Mouse (Mus musculus) CH12.LX (cell line): ENCODE results near the gene Gm20388. TPM values are rescaled to one million over a fixed set of nuclear protein-coding genes. Genes with fewer than 3 reads are reported as not detected.

Experiments
- DNase-seq: peaks from one replicate; pipeline ENCODE4 v3.0.0-alpha.2; 2013; ENCODE audit errors: extremely low read depth
- H3K27ac ChIP-seq: 2 replicates; pipeline ENCODE4 v1.5.1; 2012; ENCODE audit warnings: low read depth, mild to moderate bottlenecking, control low read depth, moderate library complexity; ENCODE audit not compliant: insufficient read depth
- H3K27me3 ChIP-seq: replicated peaks from 2 replicates; pipeline ENCODE3; 2012; ENCODE audit warnings: inconsistent platforms
- H3K36me3 ChIP-seq, 2 experiments: replicated peaks in 1 of 2; 2 replicates each; pipeline versions ENCODE3 to v1.6.1; 2012; ENCODE audit warnings: inconsistent platforms in 1 of 2, low read length in 1 of 2, mild to moderate bottlenecking in 1 of 2, mixed read lengths in 1 of 2, moderate library complexity in 1 of 2; ENCODE audit not compliant: control insufficient read depth in 1 of 2, insufficient read depth in 1 of 2
- H3K4me1 ChIP-seq, 2 experiments: 2 replicates each; pipeline ENCODE4 v1.6.1; 2012; ENCODE audit warnings: inconsistent platforms in 1 of 2, moderate library complexity in 1 of 2; ENCODE audit not compliant: insufficient read depth in 2 of 2, control insufficient read depth in 1 of 2
- H3K4me2 ChIP-seq: 2 replicates; pipeline ENCODE4 v1.6.1; 2012; ENCODE audit warnings: low read depth, mild to moderate bottlenecking, control low read depth; ENCODE audit not compliant: poor library complexity, insufficient read depth, severe bottlenecking
- H3K4me3 ChIP-seq, 3 experiments: fragments of 150-350 bp in 1 of 3; sonication (generic) in 1 of 3; replicated peaks in 1 of 3; 2 replicates each; pipeline versions ENCODE3 to v1.5.1; 2011 to 2012; ENCODE audit warnings: low read depth in 2 of 3, low read length in 2 of 3, mild to moderate bottlenecking in 2 of 3, moderate library complexity in 2 of 3, control low read depth in 1 of 3, improper control_type of control experiment in 1 of 3, inconsistent platforms in 1 of 3, mixed read lengths in 1 of 3; ENCODE audit not compliant: poor library complexity in 1 of 3
- H3K79me2 ChIP-seq: replicated peaks from 2 replicates; pipeline ENCODE4 v1.6.1; 2012; ENCODE audit warnings: mild to moderate bottlenecking, moderate library complexity; ENCODE audit not compliant: control insufficient read depth, poor library complexity, insufficient read depth, severe bottlenecking; ENCODE audit errors: extremely low read depth
- H3K9ac ChIP-seq: 2 replicates; pipeline ENCODE4 v1.6.1; 2012; ENCODE audit warnings: low read depth, mild to moderate bottlenecking, control low read depth, moderate library complexity; ENCODE audit not compliant: insufficient read depth
- H3K9me3 ChIP-seq: replicated peaks from 2 replicates; pipeline ENCODE3; 2012; ENCODE audit warnings: low read length, inconsistent platforms, mixed read lengths
- CTCF ChIP-seq, 2 experiments: IDR thresholded peaks in 1 of 2; conservative IDR thresholded peaks in 1 of 2; 2 replicates each; pipeline ENCODE4 v1.5.1; 2011 to 2012; ENCODE audit warnings: low read depth in 2 of 2, low read length in 2 of 2, improper control_type of control experiment in 1 of 2, inconsistent platforms in 1 of 2, mild to moderate bottlenecking in 1 of 2, moderate library complexity in 1 of 2
- E2F4 ChIP-seq: IDR thresholded peaks from 2 replicates; pipeline ENCODE4 v1.6.1; 2011; ENCODE audit warnings: low read depth, low read length, improper control_type of control experiment; ENCODE audit not compliant: insufficient replicate concordance
- EP300 ChIP-seq: IDR thresholded peaks from 2 replicates; pipeline ENCODE4 v1.6.1; 2011; ENCODE audit warnings: low read length, improper control_type of control experiment
- ETS1 ChIP-seq: conservative IDR thresholded peaks from 2 replicates; pipeline ENCODE4 v1.6.1; 2012; ENCODE audit warnings: low read depth, mild to moderate bottlenecking, inconsistent platforms, low read length, improper control_type of control experiment, moderate library complexity
- GABPA ChIP-seq: IDR thresholded peaks from 2 replicates; pipeline ENCODE4 v1.6.1; 2012; ENCODE audit warnings: low read depth, low read length, improper control_type of control experiment, inconsistent platforms; ENCODE audit not compliant: insufficient replicate concordance
- HCFC1 ChIP-seq: IDR thresholded peaks from 2 replicates; pipeline ENCODE4 v1.6.1; 2012; ENCODE audit warnings: low read depth, mild to moderate bottlenecking, inconsistent platforms, low read length, improper control_type of control experiment
- IRF4 ChIP-seq: IDR thresholded peaks from 2 replicates; pipeline ENCODE4 v1.6.1; 2014; ENCODE audit warnings: low read depth, mild to moderate bottlenecking, inconsistent platforms, low read length, improper control_type of control experiment
- JUND ChIP-seq: conservative IDR thresholded peaks from 2 replicates; pipeline ENCODE4 v1.6.1; 2011; ENCODE audit warnings: low read depth, low read length, improper control_type of control experiment
- MAX ChIP-seq: IDR thresholded peaks from 2 replicates; pipeline ENCODE4 v1.6.1; 2011; ENCODE audit warnings: low read length, improper control_type of control experiment
- MAZ ChIP-seq: IDR thresholded peaks from 2 replicates; pipeline ENCODE4 v1.6.1; 2012; ENCODE audit warnings: low read depth, mild to moderate bottlenecking, inconsistent platforms, low read length, improper control_type of control experiment, moderate library complexity
- MEF2A ChIP-seq: IDR thresholded peaks from 2 replicates; pipeline ENCODE4 v1.6.1; 2014; ENCODE audit warnings: low read depth, mild to moderate bottlenecking, inconsistent platforms, low read length, improper control_type of control experiment, borderline replicate concordance
- MYC ChIP-seq: IDR thresholded peaks from 2 replicates; pipeline ENCODE4 v1.6.1; 2011; ENCODE audit warnings: low read depth, mild to moderate bottlenecking, improper control_type of control experiment, low read length
- PAX5 ChIP-seq: IDR thresholded peaks from 2 replicates; pipeline ENCODE4 v1.6.1; 2012; ENCODE audit warnings: low read length, inconsistent platforms, mixed read lengths
- POLR2AphosphoS2 ChIP-seq: IDR thresholded peaks from 2 replicates; pipeline ENCODE4 v1.6.1; 2011; ENCODE audit warnings: low read depth, low read length, improper control_type of control experiment
- RAD21 ChIP-seq: IDR thresholded peaks from 2 replicates; pipeline ENCODE4 v1.6.1; 2011; ENCODE audit warnings: low read depth, mild to moderate bottlenecking, low read length, improper control_type of control experiment, moderate library complexity
- RCOR1 ChIP-seq: conservative IDR thresholded peaks from 2 replicates; pipeline ENCODE4 v1.6.1; 2012; ENCODE audit warnings: low read depth, mild to moderate bottlenecking, inconsistent platforms, low read length, improper control_type of control experiment
- SIN3A ChIP-seq: IDR thresholded peaks from 2 replicates; pipeline ENCODE4 v1.6.1; 2012; ENCODE audit warnings: low read length, improper control_type of control experiment, inconsistent platforms
- SMC3 ChIP-seq: IDR thresholded peaks from 2 replicates; pipeline ENCODE4 v1.6.1; 2011; ENCODE audit warnings: low read depth, low read length, improper control_type of control experiment
- TCF12 ChIP-seq: IDR thresholded peaks from 2 replicates; pipeline ENCODE4 v1.6.1; 2014; ENCODE audit warnings: low read depth, mild to moderate bottlenecking, inconsistent platforms, low read length, improper control_type of control experiment
- USF1 ChIP-seq: IDR thresholded peaks from 2 replicates; pipeline ENCODE4 v1.6.1; 2014; ENCODE audit warnings: low read depth, mild to moderate bottlenecking, inconsistent platforms, low read length, improper control_type of control experiment
- USF2 ChIP-seq: conservative IDR thresholded peaks from 2 replicates; pipeline ENCODE4 v1.6.1; 2011; ENCODE audit warnings: low read depth, low read length, improper control_type of control experiment
- ZC3H11A ChIP-seq: IDR thresholded peaks from 2 replicates; pipeline ENCODE4 v1.6.1; 2012; ENCODE audit warnings: low read depth, mild to moderate bottlenecking, inconsistent platforms, low read length, improper control_type of control experiment
- ZKSCAN1 ChIP-seq: IDR thresholded peaks from 2 replicates; pipeline ENCODE4 v1.6.1; 2012; ENCODE audit warnings: low read depth, inconsistent platforms, low read length, improper control_type of control experiment, borderline replicate concordance
- ZMIZ1 ChIP-seq: IDR thresholded peaks from 2 replicates; pipeline ENCODE4 v1.6.1; 2012; ENCODE audit warnings: low read depth, mild to moderate bottlenecking, inconsistent platforms, low read length, improper control_type of control experiment
- dilution Hi-C: fragments of 300-500 bp; cut with MboI; formaldehyde crosslinking; loops from 2 replicates; pipeline ENCODE4 v1.14.3; 2020; ENCODE audit warnings: low sequenced_read_pairs; ENCODE audit not compliant: extremely low pct_unique_long_range_greater_than_20kb, extremely low pct_ligation_motif_present
- in situ Hi-C: fragments of 300-500 bp; cut with MboI; formaldehyde crosslinking; loops from 3 replicates; pipeline ENCODE4 v1.14.3; 2019; ENCODE audit warnings: low sequenced_read_pairs, low pct_ligation_motif_present, low pct_unique_long_range_greater_than_20kb, mixed read lengths
- polyA plus RNA-seq: library from polyadenylated mRNA; unstranded; fragments of >175 nt; gene quantifications from 2 replicates; pipeline ENCODE4 v1.2.1, GENCODE M21; 2012; ENCODE audit warnings: low read depth; ENCODE audit not compliant: insufficient read length
- total RNA-seq, 2 experiments: library from RNA; depleted of rRNA; stranded (reverse); fragments of 300-350 nt in 1 of 2; fragments of >200 nt in 1 of 2; gene quantifications; 2 replicates each; pipeline ENCODE4 v1.2.3; 2012 to 2014

Gm20388 gene
- total and polyA plus RNA-seq, 3 experiments: 14.8 to 26.3 (median 22.2) TPM

DNA sequence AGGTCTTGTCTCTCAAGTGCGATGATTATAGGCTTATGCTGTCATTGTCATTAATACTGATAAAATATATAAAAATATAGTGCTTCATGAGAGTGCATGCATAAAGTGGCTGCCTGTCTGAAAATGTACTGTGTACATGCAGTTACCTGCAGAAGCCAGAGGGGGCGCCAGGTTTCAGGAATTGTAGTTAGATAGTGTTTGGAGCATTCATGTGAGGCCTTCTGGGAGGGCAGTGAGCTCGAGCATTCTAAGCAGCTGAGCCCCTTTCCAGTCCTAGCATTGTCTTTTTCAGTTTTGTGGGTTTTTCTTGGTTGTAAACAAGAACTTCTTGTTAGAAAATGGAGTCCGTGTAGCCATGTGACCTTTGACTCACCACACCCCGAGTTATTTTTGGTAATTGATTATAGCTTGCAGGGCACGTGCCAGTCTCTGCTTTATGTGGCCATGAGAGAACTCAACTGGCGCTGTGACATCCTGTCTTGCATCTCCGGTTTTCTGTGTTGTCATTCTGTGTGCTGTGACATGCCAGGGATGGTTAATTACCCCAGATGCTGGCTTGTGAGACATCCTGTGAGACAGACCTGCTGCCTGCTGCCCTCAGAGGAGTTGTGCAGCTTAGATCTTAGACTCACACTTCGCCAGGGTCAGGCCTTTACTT, 3474.4 kb downstream of the Gm20388 start:
- H3K9me3 ChIP-seq: no peaks in the 10 kb centered on the region
- peak; percentile 50 for DNase-seq
- H3K9ac ChIP-seq: no peak overlapping the region
- dilution Hi-C loops: no loop called here
- no peak overlapping the region for H3K27ac ChIP-seq
- no peak overlapping the region for H3K4me3 ChIP-seq
- no peaks in the 10 kb centered on the region for H3K4me1 ChIP-seq
- in situ Hi-C loops: no loop called here
- H3K36me3 ChIP-seq: peaks cover 84 to 98% of the 10 kb centered on the region in 2 experiments
- no peak for TF ChIP-seq MYC
- no peak for TF ChIP-seq USF2
- TF ChIP-seq JUND: no peak
- no peak for TF ChIP-seq GABPA
- TF ChIP-seq HCFC1: no peak
- no peak for TF ChIP-seq ZKSCAN1
- TF ChIP-seq ZC3H11A: no peak
- TF ChIP-seq ZMIZ1: no peak
- TF ChIP-seq SMC3: no peak
- TF ChIP-seq CTCF (conservative IDR thresholded peaks at IDR 0.05 in 1 of 2, IDR thresholded peaks at IDR 0.05 in 1 of 2; ENCODE audit: low read depth in 2 of 2, low read length in 2 of 2): peak; percentile 67 to 73
- TF ChIP-seq RAD21: peak; percentile 50
- TF ChIP-seq, all 38 proteins: peak for 2
- no peak overlapping the region for H3K4me2 ChIP-seq
- H3K27me3 ChIP-seq: no peaks in the 10 kb centered on the region
- H3K79me2 ChIP-seq: peaks cover 8% of the 10 kb centered on the region

DNA sequence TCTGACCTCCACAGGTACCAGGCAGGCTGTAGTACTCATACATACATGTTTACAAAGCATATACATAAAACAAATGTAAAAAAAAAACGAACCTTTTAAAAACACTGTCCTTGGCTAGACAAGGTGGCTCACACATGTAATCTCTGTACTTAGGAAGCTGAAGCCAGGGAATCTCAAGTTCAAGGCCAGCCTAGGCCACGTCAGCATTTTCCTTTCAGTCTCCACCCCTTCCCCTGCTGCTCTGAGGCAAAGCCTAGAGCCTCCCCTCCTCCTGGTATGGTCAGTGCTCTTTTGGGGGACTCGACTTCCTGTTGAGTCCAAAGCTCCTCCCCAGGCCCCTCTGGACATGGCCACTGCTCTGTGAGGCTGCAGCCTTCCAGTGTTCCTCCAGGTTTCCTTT, 3476.4 kb downstream of the Gm20388 start:
- Histone ChIP-seq H3K9ac (no peak overlapping the region), H3K9me3 (no peaks in the 10 kb centered on the region), H3K36me3 (peaks cover 87 to 100% of the 10 kb centered on the region in 2 experiments), H3K4me3 (no peak overlapping the region), H3K27ac (no peak overlapping the region), H3K4me1 (no peaks in the 10 kb centered on the region), H3K79me2 (no peaks in the 10 kb centered on the region), H3K27me3 (no peaks in the 10 kb centered on the region), H3K4me2 (no peak overlapping the region)
- TF ChIP-seq CTCF (conservative IDR thresholded peaks at IDR 0.05 in 1 of 2, IDR thresholded peaks at IDR 0.05 in 1 of 2; ENCODE audit: low read depth in 2 of 2, low read length in 2 of 2) (no peak), ZKSCAN1 (no peak), MAZ (no peak), MAX (no peak), SIN3A (no peak), RCOR1 (no peak), USF1 (no peak), EP300 (no peak), HCFC1 (no peak), TCF12 (no peak), JUND (no peak), ZMIZ1 (no peak), PAX5 (no peak), ETS1 (no peak), E2F4 (no peak), IRF4 (no peak), MEF2A (no peak), POLR2AphosphoS2 (no peak)
- dilution Hi-C loops (no loop called here), in situ Hi-C loops (no loop called here)
- no peak for DNase-seq
